Mouse (Mus musculus) limb, embryonic 14.5 days (tissue): ENCODE measurements around the gene Kcnh1. TPM values are rescaled to one million over a fixed set of nuclear protein-coding genes. Genes with fewer than 3 reads are reported as not detected.

Source experiments
- ATAC-seq: fragments of 200-750 bp; cut with Nextera tagmentation; 2 replicates; pipeline ENCODE4 v1.8.0; 2017; ENCODE audit warnings: low read depth, moderate number of reproducible peaks, moderate TSS enrichment; ENCODE audit not compliant: low FRiP score
- DNase-seq: peaks from one replicate; pipeline ENCODE4 v3.0.0-alpha.2; 2015; ENCODE audit warnings: low spot score
- H3K27ac ChIP-seq: fragments of 300-500 bp; sonication (generic); replicated peaks from 2 replicates; pipeline ENCODE4 v1.5.1; 2014; ENCODE audit warnings: low read depth, mild to moderate bottlenecking, low read length, moderate library complexity, mixed read lengths
- H3K27me3 ChIP-seq: fragments of 300-500 bp; sonication (generic); 2 replicates; pipeline ENCODE4 v1.6.1; 2014; ENCODE audit warnings: low read length, mixed read lengths; ENCODE audit not compliant: control insufficient read depth, insufficient read depth
- H3K36me3 ChIP-seq: fragments of 300-500 bp; sonication (generic); 2 replicates; pipeline ENCODE4 v1.6.1; 2014; ENCODE audit warnings: mild to moderate bottlenecking, low read length, moderate library complexity, mixed read lengths; ENCODE audit not compliant: control insufficient read depth, insufficient read depth
- H3K4me1 ChIP-seq: fragments of 300-500 bp; sonication (generic); 2 replicates; pipeline ENCODE4 v1.6.1; 2014; ENCODE audit warnings: antibody characterized with exemption, low read length, mixed read lengths; ENCODE audit not compliant: control insufficient read depth, insufficient read depth
- H3K4me2 ChIP-seq: fragments of 300-500 bp; sonication (generic); replicated peaks from 2 replicates; pipeline ENCODE4 v1.6.1; 2014; ENCODE audit warnings: low read depth, mild to moderate bottlenecking, low read length, moderate library complexity; ENCODE audit not compliant: severe bottlenecking
- H3K4me3 ChIP-seq: fragments of 300-500 bp; sonication (generic); replicated peaks from 2 replicates; pipeline ENCODE4 v1.5.1; 2014; ENCODE audit warnings: low read length
- H3K9ac ChIP-seq: fragments of 300-500 bp; sonication (generic); 2 replicates; pipeline ENCODE4 v1.6.1; 2014; ENCODE audit warnings: mild to moderate bottlenecking, low read depth, low read length, moderate library complexity; ENCODE audit not compliant: severe bottlenecking
- H3K9me3 ChIP-seq: fragments of 300-500 bp; sonication (generic); 2 replicates; pipeline ENCODE4 v1.6.1; 2016; ENCODE audit warnings: low read length; ENCODE audit not compliant: control insufficient read depth
- POLR2A ChIP-seq: fragments of 200-500 bp; IDR thresholded peaks from 2 replicates; pipeline ENCODE4 v1.8.0; 2012; ENCODE audit warnings: inconsistent platforms, mild to moderate bottlenecking, moderate library complexity, borderline replicate concordance; ENCODE audit not compliant: insufficient read depth, insufficient read length; ENCODE audit errors: extremely low read depth
- WGBS: fragments of 180-500 bp; shearing (Covaris S2); extraction: QIAGEN DNeasy Blood & Tissue Kit; methylation state at CpG from one replicate; pipeline ENCODE4 v1.1.7; 2014; 5-methylcytosine and 5-hydroxymethylcytosine counted together
- polyA plus RNA-seq, 2 experiments: library from polyadenylated mRNA; depleted of rRNA in 1 of 2; stranded (reverse) in 1 of 2; unstranded in 1 of 2; fragments of >200 nt; fragmentation: Nextera tagmentation in 1 of 2; extraction: Ambion mirVana in 1 of 2; gene quantifications; 2 replicates each; pipeline versions ENCODE4 v1.2.1 to v1.2.3; 2012 to 2014

The Kcnh1 gene
- polyA plus RNA-seq, 2 experiments: 0.30 to 0.63 TPM

- H3K4me1 ChIP-seq: no peaks in the 10 kb centered on the region
- no peak overlapping the region for H3K4me3 ChIP-seq
- no peak for DNase-seq
- H3K9ac ChIP-seq: no peak overlapping the region
- no peak overlapping the region for H3K4me2 ChIP-seq
- ATAC-seq: no peak
- no peaks in the 10 kb centered on the region for H3K27me3 ChIP-seq
- H3K27ac ChIP-seq: no peak overlapping the region
- TF ChIP-seq POLR2A: no peak
- no peaks in the 10 kb centered on the region for H3K9me3 ChIP-seq
- 77% methylated on average over 4 of the region's 4 CpGs for WGBS
- no peaks in the 10 kb centered on the region for H3K36me3 ChIP-seq
Observed at GRCm38 (mm10) chr1:192463732-192464131, 273.2 kb downstream of the Kcnh1 start.

GRCm38 (mm10) chr1:192472366-192472765 lies 281.8 kb downstream of the Kcnh1 start:
- Histone ChIP-seq H3K4me2 (no peak overlapping the region), H3K27ac (no peak overlapping the region), H3K9me3 (no peaks in the 10 kb centered on the region), H3K9ac (no peak overlapping the region), H3K27me3 (no peaks in the 10 kb centered on the region), H3K36me3 (no peaks in the 10 kb centered on the region), H3K4me3 (no peak overlapping the region), H3K4me1 (no peaks in the 10 kb centered on the region)
- TF ChIP-seq POLR2A: no peak
- no peak for ATAC-seq
- WGBS: 54% methylated on average over 4 of the region's 4 CpGs
- DNase-seq: peak; percentile 88

- WGBS: 83% methylated on average over 6 of the region's 6 CpGs
Observed at GRCm38 (mm10) chr1:192473134-192473533, 282.6 kb downstream of the Kcnh1 start.

GRCm38 (mm10) chr1:192476704-192477103 lies 286.1 kb downstream of the Kcnh1 start:
- no peaks in the 10 kb centered on the region for H3K4me1 ChIP-seq
- no peaks in the 10 kb centered on the region for H3K27me3 ChIP-seq
- DNase-seq: no peak
- TF ChIP-seq POLR2A: no peak
- no peaks in the 10 kb centered on the region for H3K36me3 ChIP-seq
- H3K9ac ChIP-seq: no peak overlapping the region
- WGBS: 71% methylated on average over 7 of the region's 7 CpGs
- no peak overlapping the region for H3K27ac ChIP-seq
- no peak overlapping the region for H3K4me3 ChIP-seq
- ATAC-seq: no peak
- no peaks in the 10 kb centered on the region for H3K9me3 ChIP-seq
- H3K4me2 ChIP-seq: no peak overlapping the region

More at GRCm38 (mm10) chr1:192473134-192473533, 282.6 kb downstream of the Kcnh1 start:
- Histone ChIP-seq H3K27me3 (no peaks in the 10 kb centered on the region), H3K4me1 (no peaks in the 10 kb centered on the region), H3K36me3 (no peaks in the 10 kb centered on the region), H3K9me3 (no peaks in the 10 kb centered on the region), H3K4me3 (no peak overlapping the region), H3K4me2 (no peak overlapping the region), H3K9ac (no peak overlapping the region), H3K27ac (no peak overlapping the region)
- no peak for DNase-seq
- ATAC-seq: no peak
- no peak for TF ChIP-seq POLR2A

- Histone ChIP-seq H3K27me3 (no peaks in the 10 kb centered on the region), H3K9ac (no peak overlapping the region), H3K27ac (no peak overlapping the region), H3K4me1 (no peaks in the 10 kb centered on the region), H3K4me2 (no peak overlapping the region), H3K9me3 (no peaks in the 10 kb centered on the region), H3K4me3 (no peak overlapping the region), H3K36me3 (no peaks in the 10 kb centered on the region)
- DNase-seq (peak; percentile 13), ATAC-seq (no peak)
- TF ChIP-seq POLR2A: no peak
- WGBS: 67% methylated on average over 6 of the region's 6 CpGs
Observed at GRCm38 (mm10) chr1:192477556-192477955, 287.0 kb downstream of the Kcnh1 start.

- H3K4me2 ChIP-seq: no peak overlapping the region
- no peak overlapping the region for H3K9ac ChIP-seq
- DNase-seq: no peak
- H3K4me3 ChIP-seq: no peak overlapping the region
- no peaks in the 10 kb centered on the region for H3K27me3 ChIP-seq
- no peaks in the 10 kb centered on the region for H3K4me1 ChIP-seq
- WGBS: 55% methylated on average over 5 of the region's 5 CpGs
- H3K27ac ChIP-seq: no peak overlapping the region
- H3K36me3 ChIP-seq: no peaks in the 10 kb centered on the region
- no peaks in the 10 kb centered on the region for H3K9me3 ChIP-seq
- TF ChIP-seq POLR2A: no peak
- no peak for ATAC-seq
Observed at GRCm38 (mm10) chr1:192478176-192478575, 287.6 kb downstream of the Kcnh1 start.
